Mouse (Mus musculus) stomach, postnatal 0 days (tissue): Measurements from ENCODE around the gene Ghdc. TPM values are rescaled to one million over a fixed set of nuclear protein-coding genes. Genes with fewer than 3 reads are reported as not detected.

ENCODE experiments used
- ATAC-seq: fragments of 200-750 bp; cut with Nextera tagmentation; 2 replicates; pipeline ENCODE4 v1.8.0; 2017; ENCODE audit not compliant: low FRiP score, low TSS enrichment
- DNase-seq: peaks from one replicate; pipeline ENCODE4 v3.0.0-alpha.2; 2016; ENCODE audit warnings: low spot score
- H3K27ac ChIP-seq: fragments of 300-500 bp; sonication (generic); replicated peaks from 2 replicates; pipeline ENCODE4 v1.5.1; 2014; ENCODE audit warnings: mild to moderate bottlenecking, control low read depth
- H3K27me3 ChIP-seq: fragments of 300-500 bp; sonication (generic); 2 replicates; pipeline ENCODE4 v1.6.1; 2014; ENCODE audit warnings: low read length; ENCODE audit not compliant: control insufficient read depth, insufficient read depth
- H3K36me3 ChIP-seq: fragments of 300-500 bp; sonication (generic); 2 replicates; pipeline ENCODE4 v1.6.1; 2014; ENCODE audit warnings: low read length, mixed read lengths; ENCODE audit not compliant: control insufficient read depth, insufficient read depth
- H3K4me1 ChIP-seq: fragments of 300-500 bp; sonication (generic); replicated peaks from 2 replicates; pipeline ENCODE4 v1.6.1; 2014; ENCODE audit warnings: antibody characterized with exemption; ENCODE audit not compliant: control insufficient read depth, insufficient read depth
- H3K4me2 ChIP-seq: fragments of 300-500 bp; sonication (generic); replicated peaks from 2 replicates; pipeline ENCODE4 v1.6.1; 2014; ENCODE audit warnings: low read depth, mild to moderate bottlenecking, control low read depth, moderate library complexity
- H3K4me3 ChIP-seq: fragments of 300-500 bp; sonication (generic); 2 replicates; pipeline ENCODE4 v1.5.1; 2014; ENCODE audit warnings: low read depth, low read length, control low read depth
- H3K9ac ChIP-seq: fragments of 300-500 bp; sonication (generic); 2 replicates; pipeline ENCODE4 v1.6.1; 2014; ENCODE audit warnings: mild to moderate bottlenecking, low read length, control low read depth, mixed read lengths
- H3K9me3 ChIP-seq: fragments of 300-500 bp; sonication (generic); 2 replicates; pipeline ENCODE4 v1.6.1; 2016; ENCODE audit warnings: low read length; ENCODE audit not compliant: control insufficient read depth
- CTCF ChIP-seq: IDR thresholded peaks from 2 replicates; pipeline ENCODE4 v1.5.1; 2016; ENCODE audit warnings: antibody characterized with exemption, low read depth, mild to moderate bottlenecking, moderate library complexity
- EP300 ChIP-seq: optimal IDR thresholded peaks from 2 replicates; pipeline ENCODE3; 2016; ENCODE audit warnings: antibody characterized with exemption
- WGBS: fragments of 180-500 bp; shearing (Covaris S2); extraction: QIAGEN DNeasy Blood & Tissue Kit; methylation state at CpG from one replicate; pipeline ENCODE4 v1.1.7; 2014; 5-methylcytosine and 5-hydroxymethylcytosine counted together
- polyA plus RNA-seq: library from polyadenylated mRNA; unstranded; fragments of >200 nt; fragmentation: Nextera tagmentation; extraction: Ambion mirVana; gene quantifications from 2 replicates; pipeline ENCODE4 v1.2.1, GENCODE M21; 2015

Gene Ghdc
- polyA plus RNA-seq, 1 experiment from 2014 or later: 3.9 TPM

DNA sequence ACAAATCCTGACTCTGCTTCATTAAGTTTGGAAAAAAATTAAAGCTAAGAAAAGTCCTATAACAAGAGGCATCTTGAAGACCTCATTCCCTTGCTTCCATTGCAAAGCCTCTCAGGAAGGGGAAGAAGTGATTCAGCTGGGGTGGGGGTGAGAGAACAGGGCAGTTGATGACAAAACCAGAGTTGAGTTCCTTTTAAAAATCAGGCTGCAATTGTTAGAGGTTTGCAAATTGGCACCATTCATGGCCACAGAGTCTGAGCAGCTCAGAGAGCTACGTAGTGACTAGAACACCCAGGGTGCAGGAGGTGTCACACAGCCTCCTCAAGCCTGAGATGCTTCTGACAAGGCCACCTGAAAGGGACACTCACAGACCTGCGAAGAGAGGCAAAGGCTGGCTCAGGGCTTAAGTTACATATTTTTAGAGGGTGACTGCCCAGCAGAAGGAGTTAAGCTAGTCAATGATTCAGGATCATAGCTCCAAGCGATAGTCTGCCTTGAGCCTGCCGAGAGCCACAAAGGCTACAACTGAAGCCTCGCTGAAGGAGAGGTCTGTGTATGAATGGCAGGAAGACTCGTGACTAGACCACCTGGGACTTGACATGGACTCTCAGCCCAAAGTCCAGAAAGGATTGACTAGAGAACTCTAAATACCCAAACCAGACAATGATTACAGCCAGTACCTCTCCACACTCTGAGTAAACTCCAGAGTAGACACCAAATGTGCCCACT, 40.1 kb downstream of the Ghdc start:
- TF ChIP-seq CTCF: no peak
- TF ChIP-seq EP300: no peak
- H3K4me2 ChIP-seq: no peak overlapping the region
- ATAC-seq (no peak), DNase-seq (no peak)
- H3K27me3 ChIP-seq: no peaks in the 10 kb centered on the region
- H3K36me3 ChIP-seq: peaks cover 4% of the 10 kb centered on the region; the same call in 1 of the 2 replicates
- H3K27ac ChIP-seq: no peak overlapping the region
- H3K4me1 ChIP-seq: no peaks in the 10 kb centered on the region
- 89% methylated on average over 6 of the region's 6 CpGs for WGBS
- no peaks in the 10 kb centered on the region for H3K9me3 ChIP-seq
- H3K4me3 ChIP-seq: no peak overlapping the region
- H3K9ac ChIP-seq: no peak overlapping the region

- Histone ChIP-seq H3K4me1 (no peaks in the 10 kb centered on the region), H3K27ac (no peak overlapping the region), H3K4me3 (no peak overlapping the region), H3K9me3 (no peaks in the 10 kb centered on the region), H3K36me3 (peaks cover 4% of the 10 kb centered on the region; the same call in 1 of the 2 replicates), H3K9ac (no peak overlapping the region), H3K27me3 (no peaks in the 10 kb centered on the region), H3K4me2 (no peak overlapping the region)
- WGBS: 88% methylated on average over 4 of the region's 4 CpGs
- no peak for DNase-seq
- TF ChIP-seq EP300 (no peak), CTCF (no peak)
- no peak for ATAC-seq
Measured at GRCm38 (mm10) chr11:100729976-100730375, 40.8 kb downstream of the Ghdc start.

GRCm38 (mm10) chr11:100728601-100729000, 42.2 kb downstream of the Ghdc start:
- WGBS: 83% methylated on average over 6 of the region's 6 CpGs

DNA sequence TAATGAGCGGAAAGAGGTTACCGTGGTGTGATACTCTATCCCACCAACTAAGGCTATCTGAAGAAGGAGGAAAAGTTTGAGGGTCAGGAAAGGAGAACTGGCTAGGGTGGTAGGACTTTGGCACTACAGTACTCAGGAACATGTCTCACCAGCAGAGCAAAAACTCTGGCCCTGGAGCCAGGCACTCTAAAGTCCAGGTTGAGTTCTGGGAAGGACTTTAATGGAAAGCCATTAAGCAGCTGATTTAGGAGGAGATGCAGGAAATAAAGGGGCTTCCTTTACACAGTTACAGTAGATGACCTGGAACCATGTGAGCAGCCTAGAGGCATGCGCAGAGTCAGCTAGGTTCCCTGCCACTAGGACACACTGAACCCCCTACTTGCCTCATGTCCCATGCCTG, 43.6 kb downstream of the Ghdc start:
- Histone ChIP-seq H3K36me3 (peaks cover 4% of the 10 kb centered on the region; the same call in 1 of the 2 replicates), H3K27ac (no peak overlapping the region)

More at GRCm38 (mm10) chr11:100728601-100729000, 42.2 kb downstream of the Ghdc start:
- no peaks in the 10 kb centered on the region for H3K9me3 ChIP-seq
- H3K4me2 ChIP-seq: no peak overlapping the region
- DNase-seq: no peak
- TF ChIP-seq CTCF: no peak
- TF ChIP-seq EP300: no peak
- H3K27ac ChIP-seq: no peak overlapping the region
- no peaks in the 10 kb centered on the region for H3K27me3 ChIP-seq
- no peaks in the 10 kb centered on the region for H3K4me1 ChIP-seq
- peaks cover 4% of the 10 kb centered on the region; the same call in 1 of the 2 replicates for H3K36me3 ChIP-seq
- no peak overlapping the region for H3K4me3 ChIP-seq
- ATAC-seq: no peak
- H3K9ac ChIP-seq: no peak overlapping the region

DNA sequence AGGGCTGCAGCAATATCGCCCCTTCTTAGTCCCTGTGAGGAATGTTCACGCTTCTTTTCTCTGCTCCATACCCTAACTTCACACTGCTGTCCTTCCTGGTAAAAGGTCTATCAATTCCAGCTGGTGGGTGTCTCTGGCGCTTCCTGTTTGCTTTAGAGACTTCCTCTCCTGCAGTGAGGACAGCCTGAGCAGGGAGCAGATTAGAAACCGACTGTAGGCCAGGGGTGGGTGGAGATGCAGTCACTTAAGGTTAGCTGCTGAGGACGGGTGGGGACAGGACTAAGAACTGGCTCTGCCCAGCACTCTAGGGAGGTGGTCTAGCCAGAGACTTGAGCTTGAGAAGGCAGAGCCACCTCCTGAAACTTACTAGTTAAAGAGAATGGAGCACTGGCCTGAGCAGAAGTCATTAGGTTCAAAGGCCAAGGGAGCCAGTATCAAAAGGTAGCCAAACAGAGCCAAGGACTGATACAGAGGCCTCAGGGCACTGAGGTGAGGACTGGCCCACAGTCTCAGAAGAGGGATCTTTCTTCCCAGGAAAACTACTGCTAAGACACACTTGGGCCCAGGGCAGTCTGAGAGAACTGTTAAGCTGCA, 45.7 kb downstream of the Ghdc start:
- no peak overlapping the region for H3K9ac ChIP-seq
- no peak overlapping the region for H3K4me2 ChIP-seq

More for the DNA sequence above, 43.6 kb downstream of the Ghdc start:
- WGBS: 91% methylated on average over 3 of the region's 3 CpGs
- no peak overlapping the region for H3K9ac ChIP-seq
- 0 out of 2 replicates have a peak, but pooled peaks cover 5% of the 10 kb centered on the region for H3K4me1 ChIP-seq
- H3K27me3 ChIP-seq: no peaks in the 10 kb centered on the region
- DNase-seq: no peak
- no peak overlapping the region for H3K4me3 ChIP-seq
- H3K9me3 ChIP-seq: no peaks in the 10 kb centered on the region
- TF ChIP-seq EP300 (no peak), CTCF (no peak)
- no peak overlapping the region for H3K4me2 ChIP-seq
- no peak for ATAC-seq

DNA sequence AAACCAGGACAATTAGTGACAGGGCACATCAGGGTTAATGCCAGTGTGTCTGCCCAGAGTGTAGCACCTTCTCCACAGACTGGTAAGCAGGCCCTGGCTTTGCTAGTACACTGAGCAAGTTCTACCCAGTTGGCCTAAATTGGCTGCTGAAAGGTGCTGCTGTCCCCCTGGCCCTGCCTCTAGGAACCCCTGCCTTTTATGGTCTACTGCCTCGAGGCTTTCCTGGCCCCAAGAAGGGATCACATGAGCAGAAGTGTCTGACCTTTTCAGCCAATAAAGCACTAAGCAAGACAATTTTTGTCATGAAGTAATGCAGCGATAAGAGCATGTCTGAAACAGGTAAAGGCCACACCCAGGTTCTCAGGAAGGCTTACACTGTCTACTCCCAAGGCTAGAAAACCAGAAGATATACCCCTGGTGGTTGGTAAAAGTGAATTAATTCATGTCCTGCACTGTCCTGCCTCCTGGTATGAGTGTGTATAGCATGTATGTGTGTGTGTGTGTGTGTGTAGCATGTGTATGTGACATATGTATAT, 48.2 kb downstream of the Ghdc start:
- no peak overlapping the region for H3K9ac ChIP-seq
- H3K9me3 ChIP-seq: no peaks in the 10 kb centered on the region
- WGBS: 32% methylated on average over 2 of the region's 2 CpGs
- no peaks in the 10 kb centered on the region for H3K27me3 ChIP-seq
- peaks cover 18% of the 10 kb centered on the region; the same call in 1 of the 2 replicates for H3K4me1 ChIP-seq
- H3K4me3 ChIP-seq: no peak overlapping the region
- H3K27ac ChIP-seq: 0 out of 2 replicates have a peak overlapping the region, but pooled peaks have one; percentile 40
- no peak for ATAC-seq
- TF ChIP-seq EP300: no peak
- TF ChIP-seq CTCF: 0 out of 2 replicates have a peak, but pooled peaks have one; percentile 2
- no peaks in the 10 kb centered on the region for H3K36me3 ChIP-seq
- DNase-seq: no peak
- no peak overlapping the region for H3K4me2 ChIP-seq

More for the DNA sequence above, 45.7 kb downstream of the Ghdc start:
- 25% methylated on average over 5 of the region's 5 CpGs for WGBS
- no peaks in the 10 kb centered on the region for H3K9me3 ChIP-seq
- DNase-seq: no peak
- H3K4me1 ChIP-seq: peaks cover 14% of the 10 kb centered on the region; the same call in 1 of the 2 replicates
- no peak for TF ChIP-seq CTCF
- no peak for TF ChIP-seq EP300
- no peak overlapping the region for H3K4me3 ChIP-seq
- H3K27me3 ChIP-seq: no peaks in the 10 kb centered on the region
- ATAC-seq: peak; percentile 16
- peak overlapping the region; percentile 73 for H3K27ac ChIP-seq
- H3K36me3 ChIP-seq: peaks cover 4% of the 10 kb centered on the region; the same call in 1 of the 2 replicates
